Mouse (Mus musculus) MEL (cell line): Measurements from ENCODE around the gene Ugt1a10.

Experiments used
- EP300 ChIP-seq, 2 experiments: IDR thresholded peaks; 2 replicates each; pipeline ENCODE4 v1.6.1; 2011; ENCODE audit warnings: improper control_type of control experiment in 2 of 2, low read length in 2 of 2, low read depth in 1 of 2, mild to moderate bottlenecking in 1 of 2
- GATA1 ChIP-seq: IDR thresholded peaks from 2 replicates; pipeline ENCODE4 v1.6.1; 2011; ENCODE audit warnings: low read depth, low read length, improper control_type of control experiment
- POLR2A ChIP-seq, 2 experiments: IDR thresholded peaks; 2 replicates each; pipeline ENCODE4 v1.6.1; 2011 to 2012; ENCODE audit warnings: low read length in 2 of 2, mild to moderate bottlenecking in 2 of 2, control low read depth in 1 of 2, improper control_type of control experiment in 1 of 2, low read depth in 1 of 2, moderate library complexity in 1 of 2; ENCODE audit not compliant: control insufficient read depth in 1 of 2, insufficient read depth in 1 of 2, poor library complexity in 1 of 2

GRCm38 (mm10) chr1:88055088-88055487 lies at the start of gene Ugt1a10:
- no peak for TF ChIP-seq GATA1
- TF ChIP-seq POLR2A (IDR thresholded peaks at IDR 0.05; ENCODE audit: control insufficient read depth in 1 of 2, insufficient read depth in 1 of 2, low read depth in 1 of 2, low read length in 2 of 2, poor library complexity in 1 of 2) = no peak
- TF ChIP-seq EP300 (IDR thresholded peaks at IDR 0.05; ENCODE audit: low read depth in 1 of 2, low read length in 2 of 2) = no peak
